11 mouse cellular contexts compared by ENCODE assay signal in the genomic region with DNA sequence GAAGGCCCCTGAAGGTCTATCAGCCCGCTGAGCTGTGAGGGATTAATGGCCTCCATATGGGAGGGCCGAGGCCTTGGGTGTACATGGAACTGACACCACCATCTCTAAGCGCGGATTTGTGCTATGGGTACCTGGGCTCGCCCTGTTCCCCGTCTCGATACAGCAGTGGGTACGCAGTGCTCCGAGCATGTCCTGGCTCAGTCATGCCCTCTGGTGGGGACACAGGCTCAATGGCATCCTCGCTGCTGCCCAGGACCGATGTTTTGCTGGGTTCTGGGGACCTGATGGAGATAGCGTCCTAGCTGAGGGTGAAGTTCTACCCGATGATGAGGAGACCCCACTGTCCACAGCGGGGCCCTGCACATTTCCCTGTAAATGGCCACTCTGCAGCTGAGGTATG. TPM values are rescaled to one million over a fixed set of nuclear protein-coding genes. Genes with fewer than 3 reads are reported as not detected.
A peak's percentile ranks its signal among the peaks of the same experiment; 100 is the strongest.
DNase-seq lines count a peak whose midpoint lies in the region; ATAC-seq and TF ChIP-seq lines count a peak whose summit lies in the region.
"Had no signal": no experiment of that assay in that cellular context is flagged by ENCODE, and none has a peak within 500 bp of the region (broad histone marks: within the 10 kb centered on the region; RNA-seq: fewer than 3 reads in every experiment).

No protein-coding gene starts in this region.

- H3K4me1 ChIP-seq in ES-Bruce4 (ENCODE audit: control insufficient read depth, insufficient read depth, low read length), result no peaks in the 10 kb centered on the region
- H3K4me1 ChIP-seq: neural tube, embryonic 12.5 days had no signal

- H3K9me3 ChIP-seq in ES-Bruce4 (replicated peaks; ENCODE audit: control insufficient read depth, insufficient read depth, low read length, poor library complexity, severe bottlenecking), result no peaks in the 10 kb centered on the region
- H3K9me3 ChIP-seq: heart, embryonic 15.5 days; neural tube, embryonic 12.5 days had no signal

- no peak for TF ChIP-seq EP300 in ES-Bruce4 (IDR thresholded peaks at IDR 0.05; ENCODE audit: insufficient read depth, low read depth, low read length)

- ATAC-seq in granulocyte monocyte progenitor cell, adult 5-6 weeks (replicated peaks; ENCODE audit: poor library complexity, severe bottlenecking), result peak; percentile 11; the same call in 1 of the 2 replicates

- no peak overlapping the region for H3K9ac ChIP-seq in ES-Bruce4 (ENCODE audit: low read depth, poor library complexity, severe bottlenecking)
- H3K9ac ChIP-seq: heart, embryonic 15.5 days; neural tube, embryonic 12.5 days had no signal

- H3K36me3 ChIP-seq in ES-Bruce4 (ENCODE audit: control insufficient read depth, insufficient read depth, low read length, poor library complexity, severe bottlenecking), result peaks cover 14% of the 10 kb centered on the region

- no peak overlapping the region for H3K27ac ChIP-seq in ES-Bruce4 (ENCODE audit: insufficient read depth, low read length)
- H3K27ac ChIP-seq: heart, embryonic 15.5 days; neural tube, embryonic 12.5 days had no signal

- intact Hi-C loops in left cerebral cortex, postnatal 14 days (cut with DNase I), result loop anchor here (5.0 kb wide), 1 partner anchor 243 kb away; no protein-coding TSS in a partner anchor

- no peaks in the 10 kb centered on the region for H3K27me3 ChIP-seq in ES-Bruce4 (ENCODE audit: control insufficient read depth, insufficient read depth, low read length, poor library complexity, severe bottlenecking)
- H3K27me3 ChIP-seq: heart, embryonic 15.5 days; neural tube, embryonic 12.5 days had no signal

- TF ChIP-seq CTCF in ES-Bruce4 (IDR thresholded peaks at IDR 0.05; ENCODE audit: low read depth, low read length), result peak; percentile 53

- H3K4me3 ChIP-seq in ES-Bruce4 (ENCODE audit: low read depth, low read length), result no peak overlapping the region
- H3K4me3 ChIP-seq: heart, embryonic 15.5 days; neural tube, embryonic 12.5 days had no signal

- DNase-seq in cerebellum, postnatal 25 days, result peak; percentile 64 to 77
- no peak for DNase-seq in cerebellum, adult 9-11 months
- DNase-seq in left cerebral cortex, postnatal 14 days (ENCODE audit: low spot score in 2 of 2), result peak; percentile 40 to 48
- DNase-seq in left cerebral cortex, adult 11 months (ENCODE audit: low spot score), result no peak
- DNase-seq in urinary bladder, postnatal 36 days (ENCODE audit: low spot score in 2 of 2), result no peak
- DNase-seq in gastrocnemius, postnatal 25 days, result no peak

- no peak for TF ChIP-seq POLR2A in ES-Bruce4 (IDR thresholded peaks at IDR 0.05; ENCODE audit: insufficient read depth, low read length)

RNA-seq across cellular contexts. Expression of a gene that starts 21.0 kb away (rescaled TPM):
- 1 to 10 TPM; 1.7 to 2.2 TPM for total RNA-seq in left cerebral cortex, postnatal 14 days (2021)
- polyA plus RNA-seq in ES-Bruce4 (2011; ENCODE audit: insufficient read depth, insufficient read length, low read depth, missing spikeins), result 1.7 and 2.0 TPM in 2 replicates
- not detected in 2 replicates for total RNA-seq in granulocyte monocyte progenitor cell, adult 5-6 weeks (2014; fragmentation: Nextera tagmentation)
- total RNA-seq in granulocyte monocyte progenitor cell, adult 5-6 weeks (2017), result not detected in 2 replicates
- total RNA-seq in gastrocnemius, postnatal 25 days (2021), result under 1 TPM; 0.33 to 0.43 TPM
- total RNA-seq: common myeloid progenitor, adult 5-6 weeks had no signal

Comparison
In these comparisons a context has a peak if more than half of its experiments do, and no peak if none do; other contexts are left out.
1. DNase-seq: peak in cerebellum, postnatal 25 days (2 of 2) and left cerebral cortex, postnatal 14 days (2 of 2); none in cerebellum, adult 9-11 months (single experiment), left cerebral cortex, adult 11 months (single experiment), urinary bladder, postnatal 36 days (0 of 2) and gastrocnemius, postnatal 25 days (single experiment).